Mouse (Mus musculus) kidney, postnatal 0 days (tissue): Measurements from ENCODE around the gene Pim1. TPM values are rescaled to one million over a fixed set of nuclear protein-coding genes. Genes with fewer than 3 reads are reported as not detected.
A peak's percentile ranks its signal among the peaks of the same experiment; 100 is the strongest.

Source experiments
- ATAC-seq: fragments of 200-750 bp; cut with Nextera tagmentation; replicated peaks from 2 replicates; pipeline ENCODE4 v1.8.0; 2017; ENCODE audit warnings: low read depth, moderate number of reproducible peaks, moderate TSS enrichment, moderate library complexity; ENCODE audit not compliant: low FRiP score
- DNase-seq: peaks from one replicate; pipeline ENCODE4 v3.0.0-alpha.2; 2016; ENCODE audit warnings: low spot score
- H3K27ac ChIP-seq: fragments of 300-500 bp; sonication (generic); 2 replicates; pipeline ENCODE4 v1.5.1; 2014; ENCODE audit warnings: mild to moderate bottlenecking
- H3K27me3 ChIP-seq: fragments of 300-500 bp; sonication (generic); 2 replicates; pipeline ENCODE4 v1.6.1; 2014; ENCODE audit warnings: low read length, mixed read lengths; ENCODE audit not compliant: insufficient read depth
- H3K36me3 ChIP-seq: fragments of 300-500 bp; sonication (generic); 2 replicates; pipeline ENCODE4 v1.6.1; 2014; ENCODE audit warnings: low read length, mixed read lengths; ENCODE audit not compliant: insufficient read depth
- H3K4me1 ChIP-seq: fragments of 300-500 bp; sonication (generic); replicated peaks from 2 replicates; pipeline ENCODE4 v1.6.1; 2014; ENCODE audit warnings: antibody characterized with exemption, low read length, mixed read lengths; ENCODE audit not compliant: insufficient read depth
- H3K4me2 ChIP-seq: fragments of 300-500 bp; sonication (generic); 2 replicates; pipeline ENCODE4 v1.6.1; 2014; ENCODE audit warnings: mild to moderate bottlenecking, low read length, moderate library complexity, mixed read lengths
- H3K4me3 ChIP-seq: fragments of 300-500 bp; sonication (generic); replicated peaks from 2 replicates; pipeline ENCODE4 v1.5.1; 2014; ENCODE audit warnings: low read depth, low read length
- H3K9ac ChIP-seq: fragments of 300-500 bp; sonication (generic); 2 replicates; pipeline ENCODE4 v1.6.1; 2014; ENCODE audit warnings: low read depth, low read length
- H3K9me3 ChIP-seq: fragments of 300-500 bp; sonication (generic); replicated peaks from 2 replicates; pipeline ENCODE4 v1.6.1; 2016; ENCODE audit warnings: low read length, inconsistent platforms, mixed read lengths
- CTCF ChIP-seq: IDR thresholded peaks from 2 replicates; pipeline ENCODE4 v1.5.1; 2016; ENCODE audit warnings: antibody characterized with exemption, low read depth, mild to moderate bottlenecking, moderate library complexity
- WGBS: fragments of 180-500 bp; shearing (Covaris S2); extraction: QIAGEN DNeasy Blood & Tissue Kit; methylation state at CpG from one replicate; pipeline ENCODE4 v1.1.7; 2014; 5-methylcytosine and 5-hydroxymethylcytosine counted together
- polyA plus RNA-seq: library from polyadenylated mRNA; unstranded; fragments of >200 nt; fragmentation: Nextera tagmentation; extraction: Ambion mirVana; gene quantifications from 2 replicates; pipeline ENCODE4 v1.2.1, GENCODE M21; 2015

Gene Pim1
- polyA plus RNA-seq, 1 experiment from 2014 or later = 21.3 TPM

DNA sequence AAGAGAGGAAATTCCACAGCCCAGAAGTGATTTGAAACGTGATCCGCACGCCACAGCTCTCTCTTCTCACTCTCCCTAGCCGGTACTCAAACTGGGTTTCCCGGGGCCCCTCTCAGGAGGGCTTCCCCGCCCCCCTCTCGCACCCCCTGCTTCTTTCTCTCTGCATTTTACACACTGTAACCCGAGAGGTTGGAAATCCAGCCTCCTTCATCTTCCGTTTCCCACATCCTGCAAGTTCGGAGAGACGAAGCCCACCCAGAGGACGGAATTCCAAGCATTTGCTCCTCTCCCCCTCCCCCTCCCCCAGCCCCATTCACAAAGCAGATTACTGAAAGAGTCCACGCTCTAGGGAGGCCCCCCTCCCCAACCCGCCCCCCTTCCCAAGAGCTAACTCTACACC is 26.5 kb upstream of the Pim1 start:
- peak overlapping the region; percentile 5; the same call in 1 of the 2 replicates for H3K4me3 ChIP-seq
- no peak for TF ChIP-seq CTCF
- H3K27me3 ChIP-seq = no peaks in the 10 kb centered on the region
- ATAC-seq (peak; percentile 69; the same call in 1 of the 2 replicates), DNase-seq (peak; percentile 94)
- peak overlapping the region; percentile 49 for H3K4me2 ChIP-seq
- peaks cover 39% of the 10 kb centered on the region for H3K4me1 ChIP-seq
- no peaks in the 10 kb centered on the region for H3K36me3 ChIP-seq
- H3K9ac ChIP-seq = peak overlapping the region; percentile 45; the same call in 1 of the 2 replicates
- H3K9me3 ChIP-seq = no peaks in the 10 kb centered on the region
- peak overlapping the region; percentile 67 for H3K27ac ChIP-seq
- 3% methylated on average over 14 of the region's 14 CpGs for WGBS

DNA sequence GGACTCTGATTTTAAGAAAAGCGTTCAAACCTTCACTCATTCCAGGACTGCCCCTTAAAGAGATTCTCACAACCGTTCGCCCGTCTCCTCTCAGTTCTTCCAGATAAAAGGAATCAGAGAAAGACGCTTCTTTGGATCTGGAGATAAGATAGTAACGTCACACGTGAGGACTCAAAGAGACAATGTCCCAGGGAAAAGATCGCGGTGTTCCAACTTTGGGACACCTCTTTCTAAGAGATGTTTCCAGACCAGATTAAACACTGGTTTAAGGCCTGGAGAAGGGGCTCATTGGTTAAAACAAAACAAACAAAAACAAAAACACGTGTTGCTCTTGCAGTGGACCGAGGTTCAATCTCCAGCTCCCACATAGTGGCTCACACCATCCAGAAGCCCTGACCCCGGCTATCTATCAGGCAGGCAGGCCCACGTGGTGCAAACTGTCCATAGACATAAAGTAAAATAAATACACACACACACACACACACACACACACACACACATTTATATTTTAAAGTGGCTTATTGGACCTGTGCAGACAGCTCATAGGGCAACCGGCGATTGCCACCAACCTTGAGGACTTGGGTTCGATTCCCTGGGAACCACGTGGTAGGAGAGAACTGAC is 25.9 kb upstream of the Pim1 start:
- ATAC-seq (0 out of 2 replicates have a peak, but pooled peaks have one; percentile 14), DNase-seq (peak; percentile 60)
- H3K9ac ChIP-seq = peak overlapping the region; percentile 45; the same call in 1 of the 2 replicates
- TF ChIP-seq CTCF = no peak
- H3K4me3 ChIP-seq = no peak overlapping the region; the same call in 1 of the 2 replicates
- WGBS = 13% methylated on average over 17 of the region's 17 CpGs
- no peaks in the 10 kb centered on the region for H3K36me3 ChIP-seq
- H3K9me3 ChIP-seq = no peaks in the 10 kb centered on the region
- H3K4me2 ChIP-seq = peak overlapping the region; percentile 49
- peak overlapping the region; percentile 67 for H3K27ac ChIP-seq
- no peaks in the 10 kb centered on the region for H3K27me3 ChIP-seq
- peaks cover 34% of the 10 kb centered on the region for H3K4me1 ChIP-seq

DNA sequence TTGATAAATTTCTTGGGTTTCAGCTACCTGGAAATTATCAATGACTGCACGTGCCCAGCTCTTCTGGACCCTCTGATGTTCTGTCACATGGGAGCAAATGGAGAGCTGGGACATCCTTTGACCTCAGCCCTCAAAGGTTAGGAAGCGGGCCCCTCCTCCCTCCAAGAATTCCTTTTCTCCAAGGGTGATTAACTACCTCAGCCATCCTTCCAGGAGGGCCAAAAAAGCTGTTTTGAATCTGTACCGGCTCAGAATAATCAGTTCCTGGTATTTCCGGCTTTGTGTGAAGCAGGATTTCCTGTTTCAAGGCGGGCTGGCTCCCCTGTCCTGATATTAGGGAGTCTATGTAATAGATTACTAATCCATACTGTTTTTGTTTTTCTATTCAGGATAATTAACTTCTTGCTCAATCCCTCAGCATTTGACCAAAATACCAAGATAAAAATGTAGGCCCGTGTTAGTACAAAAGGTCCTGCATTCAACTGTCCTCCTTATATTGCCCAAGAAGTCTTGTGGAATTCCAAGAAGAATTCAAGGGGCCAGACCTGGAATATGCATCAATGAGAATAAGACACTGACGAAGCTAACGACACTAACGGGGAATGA is 25.0 kb upstream of the Pim1 start:
- no peak for TF ChIP-seq CTCF
- ATAC-seq = no peak
- no peaks in the 10 kb centered on the region for H3K36me3 ChIP-seq
- H3K27me3 ChIP-seq = no peaks in the 10 kb centered on the region
- WGBS = 26% methylated on average over 9 of the region's 9 CpGs
- peak; percentile 78 for DNase-seq
- H3K27ac ChIP-seq = peak overlapping the region; percentile 47
- no peak overlapping the region for H3K9ac ChIP-seq
- H3K9me3 ChIP-seq = no peaks in the 10 kb centered on the region
- H3K4me2 ChIP-seq = no peak overlapping the region
- H3K4me1 ChIP-seq = peaks cover 28% of the 10 kb centered on the region
- H3K4me3 ChIP-seq = no peak overlapping the region

DNA sequence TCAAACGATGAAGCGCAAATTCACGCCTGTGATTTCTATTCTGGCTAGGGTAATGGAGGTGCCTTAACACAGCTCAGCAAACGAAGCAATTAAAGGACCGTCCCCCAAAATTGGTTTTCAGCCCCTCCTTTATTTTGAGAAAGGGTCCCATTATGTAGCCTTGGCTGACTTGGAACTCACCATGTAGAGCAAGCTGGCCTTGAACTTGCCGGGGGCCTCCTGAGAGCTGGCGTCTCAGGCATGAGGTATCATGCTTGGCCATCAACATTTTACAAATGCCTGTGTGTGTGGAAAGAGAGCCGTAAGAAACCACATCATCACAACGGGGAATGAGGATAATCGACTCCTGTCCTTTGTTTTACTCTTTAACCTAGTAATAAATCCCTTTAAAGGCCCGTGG is 23.5 kb upstream of the Pim1 start:
- DNase-seq (no peak), ATAC-seq (no peak)
- H3K27me3 ChIP-seq = no peaks in the 10 kb centered on the region
- no peaks in the 10 kb centered on the region for H3K36me3 ChIP-seq
- H3K4me1 ChIP-seq = peaks cover 28% of the 10 kb centered on the region
- no peak for TF ChIP-seq CTCF
- H3K9ac ChIP-seq = no peak overlapping the region
- H3K27ac ChIP-seq = no peak overlapping the region
- H3K9me3 ChIP-seq = no peaks in the 10 kb centered on the region
- no peak overlapping the region for H3K4me3 ChIP-seq
- WGBS = 28% methylated on average over 11 of the region's 11 CpGs
- peak overlapping the region; percentile 21; the same call in 1 of the 2 replicates for H3K4me2 ChIP-seq

DNA sequence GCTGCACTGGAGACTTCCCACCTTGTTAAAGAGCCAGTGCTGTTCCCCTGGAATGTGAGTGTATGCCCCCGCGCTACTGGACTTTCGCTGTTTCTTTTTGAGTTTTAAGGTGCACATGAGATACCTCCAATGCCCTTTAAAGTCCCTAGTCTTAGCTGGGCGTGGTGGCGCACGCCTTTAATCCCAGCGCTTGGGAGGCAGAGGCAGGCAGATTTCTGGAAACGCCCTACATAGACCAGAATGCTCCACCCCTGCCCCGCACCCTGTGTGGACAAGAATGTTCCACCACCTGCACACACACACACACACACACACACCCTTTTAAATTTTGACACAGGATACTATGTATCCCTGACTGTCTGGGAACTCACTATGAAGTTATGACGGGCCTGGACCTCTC is 17.1 kb upstream of the Pim1 start:
- no peaks in the 10 kb centered on the region for H3K27me3 ChIP-seq
- H3K27ac ChIP-seq = no peak overlapping the region
- H3K4me3 ChIP-seq = no peak overlapping the region
- no peak overlapping the region for H3K9ac ChIP-seq
- no peaks in the 10 kb centered on the region for H3K36me3 ChIP-seq
- no peak overlapping the region for H3K4me2 ChIP-seq
- DNase-seq (no peak), ATAC-seq (no peak)
- H3K4me1 ChIP-seq = no peaks in the 10 kb centered on the region
- 96% methylated on average over 10 of the region's 10 CpGs for WGBS
- no peaks in the 10 kb centered on the region for H3K9me3 ChIP-seq
- no peak for TF ChIP-seq CTCF

DNA sequence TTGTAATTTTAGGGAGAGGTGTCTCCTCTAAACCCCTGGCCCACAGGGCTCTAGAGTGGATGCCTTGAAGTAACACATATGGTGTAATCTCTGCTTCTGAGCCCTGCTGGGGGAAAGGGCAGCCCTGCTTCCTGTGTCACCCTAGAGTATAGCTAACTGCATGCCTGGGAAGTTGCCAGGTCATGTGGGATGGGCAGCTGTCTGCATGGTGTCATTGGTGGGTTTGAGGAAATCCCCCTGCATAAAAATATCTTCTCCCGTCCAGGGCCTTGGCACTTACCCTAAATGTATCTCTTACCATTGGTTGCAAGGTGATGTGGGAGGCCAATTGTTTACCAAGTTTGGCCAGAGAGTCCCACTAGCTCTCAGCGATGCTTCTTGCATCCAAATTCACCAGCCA is 16.5 kb upstream of the Pim1 start:
- no peaks in the 10 kb centered on the region for H3K4me1 ChIP-seq
- no peaks in the 10 kb centered on the region for H3K9me3 ChIP-seq
- H3K36me3 ChIP-seq = no peaks in the 10 kb centered on the region
- no peak overlapping the region for H3K4me2 ChIP-seq
- H3K27ac ChIP-seq = no peak overlapping the region
- no peak overlapping the region for H3K9ac ChIP-seq
- H3K4me3 ChIP-seq = no peak overlapping the region
- ATAC-seq (no peak), DNase-seq (no peak)
- no peak for TF ChIP-seq CTCF
- H3K27me3 ChIP-seq = no peaks in the 10 kb centered on the region
- 83% methylated on average over 2 of the region's 2 CpGs for WGBS
